23 mouse cellular contexts compared by ENCODE assay signal in genomic region chr1:79714152-79714923, GRCm38 (mm10). TPM values are rescaled to one million over a fixed set of nuclear protein-coding genes. Genes with fewer than 3 reads are reported as not detected.
DNase-seq lines count a peak whose midpoint lies in the region; ATAC-seq and TF ChIP-seq lines count a peak whose summit lies in the region.
"Had no signal": no experiment of that assay in that cellular context is flagged by ENCODE, and none has a peak within 500 bp of the region (broad histone marks: within the 10 kb centered on the region; RNA-seq: fewer than 3 reads in every experiment).

No protein-coding gene starts in this region.

- peaks cover 27% of the 10 kb centered on the region for H3K36me3 ChIP-seq in forebrain, postnatal 0 days (ENCODE audit: insufficient read depth)
- H3K36me3 ChIP-seq in forebrain, embryonic 16.5 days (ENCODE audit: control insufficient read depth, insufficient read depth) = no peaks in the 10 kb centered on the region
- peaks cover 17% of the 10 kb centered on the region for H3K36me3 ChIP-seq in liver, adult 2 months (ENCODE audit: control insufficient read depth, insufficient read depth, low read length)
- H3K36me3 ChIP-seq in liver, embryonic 12.5 days = peaks cover 17% of the 10 kb centered on the region

- H3K4me3 ChIP-seq in forebrain, postnatal 0 days (ENCODE audit: low read depth, low read length) = no peak overlapping the region
- H3K4me3 ChIP-seq in forebrain, embryonic 16.5 days (replicated peaks; ENCODE audit: low read length) = no peak overlapping the region
- no peak overlapping the region for H3K4me3 ChIP-seq in liver, adult 2 months (ENCODE audit: insufficient read depth, low read depth, low read length)
- H3K4me3 ChIP-seq in liver, embryonic 12.5 days = no peak overlapping the region
- H3K4me3 ChIP-seq: embryonic facial prominence, embryonic 12.5 days; erythroblast, embryonic 14.5 days; forebrain, embryonic 13.5 days; heart, adult 2 months; hindbrain, embryonic 15.5 days; limb, embryonic 15.5 days; midbrain, embryonic 12.5 days; neural tube, embryonic 13.5 days had no signal

- H3K79me2 ChIP-seq in liver, adult 2 months (ENCODE audit: control insufficient read depth, insufficient read depth, low read length) = no peaks in the 10 kb centered on the region

- H3K4me2 ChIP-seq in forebrain, postnatal 0 days (ENCODE audit: low read depth) = no peak overlapping the region
- H3K4me2 ChIP-seq in forebrain, embryonic 16.5 days (ENCODE audit: low read length) = no peak overlapping the region
- no peak overlapping the region for H3K4me2 ChIP-seq in liver, embryonic 12.5 days
- H3K4me2 ChIP-seq: embryonic facial prominence, embryonic 12.5 days; forebrain, embryonic 13.5 days; hindbrain, embryonic 15.5 days; limb, embryonic 15.5 days; midbrain, embryonic 12.5 days; neural tube, embryonic 13.5 days had no signal

- H3K4me1 ChIP-seq in forebrain, postnatal 0 days (ENCODE audit: insufficient read depth) = 0 out of 2 replicates have a peak, but pooled peaks cover 5% of the 10 kb centered on the region
- peaks cover 15% of the 10 kb centered on the region for H3K4me1 ChIP-seq in forebrain, embryonic 16.5 days (replicated peaks; ENCODE audit: control insufficient read depth, insufficient read depth, low read length)
- no peaks in the 10 kb centered on the region for H3K4me1 ChIP-seq in liver, adult 2 months (ENCODE audit: control insufficient read depth, insufficient read depth, low read length)
- H3K4me1 ChIP-seq in liver, embryonic 12.5 days = 0 out of 2 replicates have a peak, but pooled peaks cover 3% of the 10 kb centered on the region
- H3K4me1 ChIP-seq: midbrain, embryonic 12.5 days had no signal

- intact Hi-C loops in heart, postnatal 25 days (cut with DNase I) = no loop called here

- H3K9me3 ChIP-seq in forebrain, postnatal 0 days (ENCODE audit: low read length) = no peaks in the 10 kb centered on the region
- H3K9me3 ChIP-seq in forebrain, embryonic 16.5 days (ENCODE audit: control insufficient read depth, low read length) = no peaks in the 10 kb centered on the region
- no peaks in the 10 kb centered on the region for H3K9me3 ChIP-seq in liver, embryonic 12.5 days (replicated peaks)
- H3K9me3 ChIP-seq: embryonic facial prominence, embryonic 12.5 days; forebrain, embryonic 13.5 days; hindbrain, embryonic 15.5 days; limb, embryonic 15.5 days; midbrain, embryonic 12.5 days; neural tube, embryonic 13.5 days had no signal

- no peak overlapping the region for H3K9ac ChIP-seq in forebrain, postnatal 0 days
- no peak overlapping the region for H3K9ac ChIP-seq in forebrain, embryonic 16.5 days (replicated peaks; ENCODE audit: low read depth, low read length)
- no peak overlapping the region for H3K9ac ChIP-seq in liver, adult 2 months (ENCODE audit: low read depth, low read length)
- H3K9ac ChIP-seq in liver, embryonic 12.5 days = no peak overlapping the region
- H3K9ac ChIP-seq: embryonic facial prominence, embryonic 12.5 days; forebrain, embryonic 13.5 days; hindbrain, embryonic 15.5 days; limb, embryonic 15.5 days; midbrain, embryonic 12.5 days; neural tube, embryonic 13.5 days had no signal

- DNase-seq in forebrain, postnatal 0 days = no peak
- peak; percentile 62 for DNase-seq in liver, adult 2 months (ENCODE audit: extremely low read depth, low read depth, low spot score)
- DNase-seq in kidney, adult 8-10 months = peak; percentile 71 to 79
- DNase-seq in kidney, postnatal 36 days = peak; percentile 70 to 79
- DNase-seq in heart, postnatal 25 days (ENCODE audit: low spot score) = no peak
- DNase-seq: adrenal gland, postnatal 10 days; cerebellum, adult 2 months; cerebellum, postnatal 25 days; gastrocnemius, postnatal 14 days; heart, adult 2 months; heart, postnatal 36 days; left cerebral cortex, postnatal 4 days; thymus, postnatal 25 days had no signal

- no peaks in the 10 kb centered on the region for H3K27me3 ChIP-seq in forebrain, postnatal 0 days (ENCODE audit: insufficient read depth, low read length)
- no peaks in the 10 kb centered on the region for H3K27me3 ChIP-seq in forebrain, embryonic 16.5 days (replicated peaks; ENCODE audit: control insufficient read depth, insufficient read depth, low read length)
- H3K27me3 ChIP-seq in liver, adult 2 months (ENCODE audit: control insufficient read depth, insufficient read depth, low read length) = no peaks in the 10 kb centered on the region
- no peaks in the 10 kb centered on the region for H3K27me3 ChIP-seq in liver, embryonic 12.5 days (replicated peaks)
- H3K27me3 ChIP-seq: embryonic facial prominence, embryonic 12.5 days; forebrain, embryonic 13.5 days; hindbrain, embryonic 15.5 days; limb, embryonic 15.5 days; midbrain, embryonic 12.5 days; neural tube, embryonic 13.5 days had no signal

- no peak overlapping the region for H3K27ac ChIP-seq in forebrain, postnatal 0 days (ENCODE audit: low read depth, low read length)
- H3K27ac ChIP-seq in forebrain, embryonic 16.5 days (ENCODE audit: low read length) = no peak overlapping the region
- H3K27ac ChIP-seq in liver, adult 2 months (replicated peaks; ENCODE audit: insufficient read depth, low read depth, low read length) = no peak overlapping the region
- no peak overlapping the region for H3K27ac ChIP-seq in liver, embryonic 12.5 days
- H3K27ac ChIP-seq: embryonic facial prominence, embryonic 12.5 days; forebrain, embryonic 13.5 days; heart, adult 2 months; hindbrain, embryonic 15.5 days; limb, embryonic 15.5 days; midbrain, embryonic 12.5 days; neural tube, embryonic 13.5 days had no signal

- 77% methylated on average over 13 of the region's 13 CpGs for WGBS in forebrain, postnatal 0 days
- 81% methylated on average over 13 of the region's 13 CpGs for WGBS in forebrain, embryonic 16.5 days
- 73% methylated on average over 13 of the region's 13 CpGs for whole genome bisulfite sequencing in liver, adult 2 months
- 83% methylated on average over 13 of the region's 13 CpGs for WGBS in liver, embryonic 12.5 days (ENCODE audit: insufficient replicate concordance)

- ATAC-seq in forebrain, postnatal 0 days = peak; percentile 24; the same call in 1 of the 2 replicates
- ATAC-seq in forebrain, embryonic 16.5 days = no peak
- ATAC-seq in liver, embryonic 12.5 days = no peak
- ATAC-seq: activated CD4-positive, CD25-positive, alpha-beta regulatory T cell, adult 4 months; forebrain, embryonic 13.5 days had no signal

- no peak for TF ChIP-seq POLR2A in liver, adult 2 months (IDR thresholded peaks at IDR 0.05; ENCODE audit: extremely low read depth, insufficient read depth, low read length)

- TF ChIP-seq CTCF in forebrain, postnatal 0 days (IDR thresholded peaks at IDR 0.05; ENCODE audit: low read depth) = no peak
- TF ChIP-seq CTCF in liver, adult 2 months (IDR thresholded peaks at IDR 0.05; ENCODE audit: low read depth, low read length) = no peak

RNA-seq across cellular contexts. Expression of gene Ap1s3, which starts 42.6 kb away (rescaled TPM):
- 0.43 and 3.2 TPM in 2 replicates for total RNA-seq in forebrain, postnatal 0 days (2014; rRNA removed)
- 0.13 TPM in 1 of 2 replicates, not detected in the other for polyA plus RNA-seq in forebrain, postnatal 0 days (2015; fragmentation: Nextera tagmentation; extraction: Ambion mirVana)
- polyA plus RNA-seq in forebrain, embryonic 16.5 days (2015; fragmentation: Nextera tagmentation; extraction: Ambion mirVana) = not detected in 2 replicates
- total RNA-seq in liver, adult 2 months (2014; rRNA removed) = 0.92 and 4.1 TPM in 2 replicates
- 2.3 and 3.8 TPM in 2 replicates for polyA plus RNA-seq in liver, adult 2 months (2012; rRNA removed)
- polyA plus RNA-seq in liver, embryonic 12.5 days (2016; fragmentation: Nextera tagmentation; extraction: Ambion mirVana) = 0.25 and 0.31 TPM in 2 replicates
- total RNA-seq in heart, postnatal 25 days (2021) = under 1 TPM; 0.08 to 0.56 TPM
- polyA plus RNA-seq: neural tube, embryonic 13.5 days had no signal

Comparison
In these comparisons a context has a peak if more than half of its experiments do, and no peak if none do; other contexts are left out.
1. DNase-seq: peak in liver, adult 2 months (single experiment), kidney, adult 8-10 months (2 of 2) and kidney, postnatal 36 days (2 of 2); none in forebrain, postnatal 0 days (single experiment) and heart, postnatal 25 days (single experiment).